Mouse (Mus musculus) ovary, adult 10 weeks (tissue): Measurements from ENCODE around the gene Dennd2a. TPM values are rescaled to one million over a fixed set of nuclear protein-coding genes. Genes with fewer than 3 reads are reported as not detected.

Experiments
- polyA plus RNA-seq: library from polyadenylated mRNA; stranded (reverse); fragments of 350-450 nt; fragmentation: Illumina TruSeq; extraction: RNeasy Lipid Tissue Mini Kit (QIAGEN cat#74804); gene quantifications from one replicate; pipeline ENCODE4 v1.2.3, GENCODE M21; 2014

Dennd2a gene
- 3.8 TPM for polyA plus RNA-seq

DNA sequence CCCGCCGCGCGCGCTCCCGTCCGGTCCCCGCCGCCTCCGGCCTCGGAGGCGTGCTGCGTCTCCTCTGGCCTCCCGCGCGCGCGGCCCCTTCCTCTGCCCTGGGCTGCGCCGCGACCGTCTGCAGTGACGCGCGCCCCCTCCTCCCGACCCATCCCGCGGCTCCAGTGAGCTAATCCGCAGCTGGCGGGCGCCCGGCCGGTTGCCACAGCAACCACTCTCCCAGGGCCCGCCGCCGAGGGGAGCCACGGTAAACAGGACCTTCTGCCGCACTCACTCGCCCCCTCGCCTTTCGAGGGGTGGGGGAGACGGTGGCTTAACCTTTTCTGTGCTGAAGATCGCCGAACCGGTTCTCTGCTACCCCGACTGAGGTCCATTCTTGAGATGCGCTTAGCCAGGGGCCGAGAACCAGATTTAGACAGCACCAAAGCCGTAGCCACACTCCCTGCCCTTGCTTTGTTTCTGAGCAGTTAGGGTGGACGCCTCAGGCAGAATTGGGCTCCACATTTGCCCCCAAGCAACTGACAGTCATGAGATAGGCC, at the start of gene Dennd2a:
TSS of gene Dennd2a (minus strand) at position 145 of the 539 bp plus-strand sequence.

GRCm38 (mm10) chr6:39592401-39593214, 34.9 kb upstream of the Dennd2a start, which contains the start of gene Ndufb2:
TSS of gene Ndufb2 (plus strand) at chr6:39592574.

DNA sequence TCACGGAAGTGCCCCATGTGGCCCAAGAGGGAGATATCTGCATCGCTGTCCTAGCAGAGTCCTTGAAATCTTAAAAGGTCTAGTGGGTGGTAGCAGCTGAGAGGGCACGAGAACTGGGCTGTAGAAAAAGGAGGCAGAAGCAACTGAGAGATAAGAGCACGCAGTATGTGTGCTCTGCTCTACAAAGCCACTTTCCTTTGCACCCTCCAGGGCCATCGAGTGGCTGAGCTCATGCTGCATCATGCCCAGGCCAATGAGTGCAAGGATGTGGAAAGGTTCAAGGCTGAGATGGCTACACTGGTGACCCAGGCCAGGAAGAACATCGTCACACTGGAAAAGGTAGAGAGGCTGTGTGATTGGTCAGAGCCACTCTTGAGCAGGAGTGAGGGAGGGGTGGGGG, 27.9 kb upstream of the Dennd2a start, which contains the start of gene Gm42420:
TSS of gene Gm42420 (plus strand) at position 237 of the 400 bp plus-strand sequence.

DNA sequence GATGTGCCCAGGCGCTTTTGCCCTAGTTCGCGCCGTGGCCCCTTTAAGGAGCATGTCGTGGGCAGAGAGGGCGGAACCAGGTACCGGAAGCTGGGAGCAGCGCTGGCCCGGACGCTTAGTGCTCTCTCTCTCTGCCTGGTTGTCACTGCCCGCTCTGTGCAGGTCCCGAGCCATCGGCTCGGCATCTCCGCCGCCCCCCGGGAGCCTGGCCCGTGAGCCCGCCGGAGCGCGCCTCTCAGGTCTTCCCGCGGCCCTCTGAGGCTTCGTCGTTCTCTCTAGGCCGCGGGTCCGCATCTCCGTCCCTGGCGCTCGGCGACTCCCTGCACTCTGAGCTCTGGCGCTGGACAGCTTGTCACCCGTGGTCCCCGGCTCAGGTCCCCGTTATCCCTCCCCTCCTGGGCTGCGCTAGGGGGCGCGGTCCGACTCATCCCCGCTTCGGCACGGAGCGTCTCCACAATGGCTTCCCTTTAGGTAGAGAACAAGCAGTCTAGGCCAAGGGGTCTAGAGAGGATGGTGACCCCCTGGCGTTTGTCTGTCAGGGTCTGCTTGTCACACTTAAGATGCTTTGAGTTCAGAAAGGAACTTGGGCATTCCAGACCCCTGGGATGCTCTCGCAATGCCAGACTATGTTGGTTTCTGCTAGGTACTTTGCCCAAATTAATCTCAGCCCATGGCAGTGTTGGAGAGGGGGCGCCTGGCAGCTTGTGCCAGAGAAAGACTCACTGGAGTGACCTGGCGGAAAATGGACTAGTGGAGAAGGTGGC, 16.3 kb upstream of the Dennd2a start, which contains the start of gene Adck2:
TSS of gene Adck2 (plus strand) at position 83 of the 764 bp plus-strand sequence.

GRCm38 (mm10) chr6:39419851-39420721, 137.6 kb downstream of the Dennd2a start, which contains the start of gene Mkrn1:
TSS of gene Mkrn1 (minus strand) at chr6:39420462.

Other genes starting within 250 kb of the Dennd2a start
- 46.1 TPM for gene Slc37a3, start 180.2 kb downstream of the Dennd2a start, polyA plus RNA-seq
- gene Rab19, start 176.7 kb downstream of the Dennd2a start, polyA plus RNA-seq = not detected
- 52.5 TPM for gene Mkrn1, start 137.4 kb downstream of the Dennd2a start, polyA plus RNA-seq
- gene Adck2, start 16.0 kb upstream of the Dennd2a start, polyA plus RNA-seq = 5.6 TPM
- not detected for gene Gm42420, start 27.9 kb upstream of the Dennd2a start, polyA plus RNA-seq
- 54.0 TPM for gene Ndufb2, start 34.7 kb upstream of the Dennd2a start, polyA plus RNA-seq
- 51.3 TPM for gene Braf, start 167.6 kb upstream of the Dennd2a start, polyA plus RNA-seq